Mouse (Mus musculus) liver, postnatal 0 days (tissue): ENCODE results near the gene Slc38a4.

Experiments
- CTCF ChIP-seq: sonication (generic); IDR thresholded peaks from 2 replicates; pipeline ENCODE4 v1.5.1; 2016; ENCODE audit warnings: antibody characterized with exemption, low read depth
- EP300 ChIP-seq: IDR thresholded peaks from 2 replicates; pipeline ENCODE4 v1.6.1; 2016; ENCODE audit warnings: antibody characterized with exemption, low read depth, mild to moderate bottlenecking

- TF ChIP-seq CTCF (no peak), EP300 (no peak)
Observed at GRCm38 (mm10) chr15:96963735-96964134, 92.0 kb downstream of the Slc38a4 start.
